Mouse (Mus musculus): ENCODE data around the gene Lipt1. TPM values are rescaled to one million over a fixed set of nuclear protein-coding genes. Genes with fewer than 3 reads are reported as not detected.

Lipt1 gene
- polyA plus RNA-seq, 1 experiment from 2014 or later = 7.9 TPM

GRCm38 (mm10) chr1:37890025-37890652 is 18.6 kb downstream of the Lipt1 start, which contains the start of the genes Mitd1 and Mrpl30:
Gene Mitd1 (minus strand): TSS chr1:37890411.
Gene Mrpl30 (plus strand): TSS chr1:37890477.
- Histone ChIP-seq H3K27ac (no peak within 1 kb of the TSS), H3K4me1 (replicated peaks; ENCODE audit: control insufficient read depth, insufficient read depth, low read length) (peaks cover 17% of the 10 kb centered on the region), H3K36me3 (replicated peaks; ENCODE audit: control insufficient read depth, insufficient read depth) (peaks cover 15% of the 10 kb centered on the region), H3K4me2 (replicated peaks) (peak within 1 kb of the TSS; percentile 86), H3K9me3 (ENCODE audit: control insufficient read depth, low read length) (no peaks in the 10 kb centered on the region), H3K9ac (peak within 1 kb of the TSS; percentile 77), H3K27me3 (ENCODE audit: control insufficient read depth, insufficient read depth, low read length) (no peaks in the 10 kb centered on the region), H3K4me3 (replicated peaks; ENCODE audit: low read length) (peak within 1 kb of the TSS; percentile 60)
- WGBS = under 1% methylated on average over 41 of the region's 41 CpGs
- DNase-seq (ENCODE audit: low spot score) (peak; percentile 96), ATAC-seq (ENCODE audit: low FRiP score) (peak; percentile 93)

- ATAC-seq (ENCODE audit: low FRiP score) (no peak), DNase-seq (ENCODE audit: low spot score) (peak; percentile 34)
- no peak overlapping the region for H3K9ac ChIP-seq
- peak overlapping the region; percentile 60 for H3K4me3 ChIP-seq (replicated peaks; ENCODE audit: low read length)
- peaks cover 17% of the 10 kb centered on the region for H3K4me1 ChIP-seq (replicated peaks; ENCODE audit: control insufficient read depth, insufficient read depth, low read length)
- WGBS = 73% methylated on average over 3 of the region's 3 CpGs
- peak overlapping the region; percentile 86 for H3K4me2 ChIP-seq (replicated peaks)
- no peaks in the 10 kb centered on the region for H3K27me3 ChIP-seq (ENCODE audit: control insufficient read depth, insufficient read depth, low read length)
- no peaks in the 10 kb centered on the region for H3K9me3 ChIP-seq (ENCODE audit: control insufficient read depth, low read length)
- peaks cover 28% of the 10 kb centered on the region for H3K36me3 ChIP-seq (replicated peaks; ENCODE audit: control insufficient read depth, insufficient read depth)
- no peak overlapping the region for H3K27ac ChIP-seq
Measured at GRCm38 (mm10) chr1:37891400-37891799, 19.9 kb downstream of the Lipt1 start.

GRCm38 (mm10) chr1:37894606-37895005 is 23.1 kb downstream of the Lipt1 start:
- H3K36me3 ChIP-seq (replicated peaks; ENCODE audit: control insufficient read depth, insufficient read depth) = peaks cover 56% of the 10 kb centered on the region
- no peak overlapping the region for H3K4me2 ChIP-seq (replicated peaks)
- H3K9ac ChIP-seq = no peak overlapping the region
- H3K27ac ChIP-seq = no peak overlapping the region
- no peak overlapping the region for H3K4me3 ChIP-seq (replicated peaks; ENCODE audit: low read length)
- H3K9me3 ChIP-seq (ENCODE audit: control insufficient read depth, low read length) = no peaks in the 10 kb centered on the region
- DNase-seq (ENCODE audit: low spot score) = no peak
- H3K27me3 ChIP-seq (ENCODE audit: control insufficient read depth, insufficient read depth, low read length) = no peaks in the 10 kb centered on the region
- H3K4me1 ChIP-seq (replicated peaks; ENCODE audit: control insufficient read depth, insufficient read depth, low read length) = peaks cover 11% of the 10 kb centered on the region
- no peak for ATAC-seq (ENCODE audit: low FRiP score)

- Histone ChIP-seq H3K4me2 (replicated peaks) (no peak overlapping the region), H3K9me3 (ENCODE audit: control insufficient read depth, low read length) (no peaks in the 10 kb centered on the region), H3K27me3 (ENCODE audit: control insufficient read depth, insufficient read depth, low read length) (no peaks in the 10 kb centered on the region), H3K36me3 (replicated peaks; ENCODE audit: control insufficient read depth, insufficient read depth) (peaks cover 51% of the 10 kb centered on the region), H3K9ac (no peak overlapping the region), H3K27ac (no peak overlapping the region), H3K4me1 (replicated peaks; ENCODE audit: control insufficient read depth, insufficient read depth, low read length) (no peaks in the 10 kb centered on the region), H3K4me3 (replicated peaks; ENCODE audit: low read length) (no peak overlapping the region)
- ATAC-seq (ENCODE audit: low FRiP score) (no peak), DNase-seq (ENCODE audit: low spot score) (no peak)
- 88% methylated on average over 4 of the region's 4 CpGs for WGBS
Measured at GRCm38 (mm10) chr1:37899816-37900215, 28.3 kb downstream of the Lipt1 start.

GRCm38 (mm10) chr1:37900288-37900687 is 28.8 kb downstream of the Lipt1 start:
- H3K27me3 ChIP-seq (ENCODE audit: control insufficient read depth, insufficient read depth, low read length) = no peaks in the 10 kb centered on the region
- ATAC-seq (ENCODE audit: low FRiP score) (no peak), DNase-seq (ENCODE audit: low spot score) (no peak)
- H3K27ac ChIP-seq = no peak overlapping the region
- H3K4me1 ChIP-seq (replicated peaks; ENCODE audit: control insufficient read depth, insufficient read depth, low read length) = no peaks in the 10 kb centered on the region
- no peaks in the 10 kb centered on the region for H3K9me3 ChIP-seq (ENCODE audit: control insufficient read depth, low read length)
- no peak overlapping the region for H3K4me3 ChIP-seq (replicated peaks; ENCODE audit: low read length)
- no peak overlapping the region for H3K9ac ChIP-seq
- no peak overlapping the region for H3K4me2 ChIP-seq (replicated peaks)
- H3K36me3 ChIP-seq (replicated peaks; ENCODE audit: control insufficient read depth, insufficient read depth) = peaks cover 46% of the 10 kb centered on the region
- 59% methylated on average over 6 of the region's 6 CpGs for WGBS

- WGBS = 42% methylated on average over 6 of the region's 6 CpGs
- Histone ChIP-seq H3K9me3 (ENCODE audit: control insufficient read depth, low read length) (no peaks in the 10 kb centered on the region), H3K4me3 (replicated peaks; ENCODE audit: low read length) (no peak overlapping the region), H3K4me2 (replicated peaks) (no peak overlapping the region), H3K27ac (no peak overlapping the region), H3K9ac (no peak overlapping the region), H3K27me3 (ENCODE audit: control insufficient read depth, insufficient read depth, low read length) (no peaks in the 10 kb centered on the region), H3K36me3 (replicated peaks; ENCODE audit: control insufficient read depth, insufficient read depth) (peaks cover 20% of the 10 kb centered on the region), H3K4me1 (replicated peaks; ENCODE audit: control insufficient read depth, insufficient read depth, low read length) (no peaks in the 10 kb centered on the region)
- ATAC-seq (ENCODE audit: low FRiP score) (no peak), DNase-seq (ENCODE audit: low spot score) (no peak)
Measured at GRCm38 (mm10) chr1:37903178-37903577, 31.6 kb downstream of the Lipt1 start.

GRCm38 (mm10) chr1:37912751-37913150 is 41.2 kb downstream of the Lipt1 start:
- ATAC-seq (ENCODE audit: low FRiP score) = no peak
- no peak overlapping the region for H3K9ac ChIP-seq
- no peaks in the 10 kb centered on the region for H3K36me3 ChIP-seq (replicated peaks; ENCODE audit: control insufficient read depth, insufficient read depth)
- H3K4me3 ChIP-seq (replicated peaks; ENCODE audit: low read length) = no peak overlapping the region
- 81% methylated on average over 2 of the region's 2 CpGs for WGBS
- H3K9me3 ChIP-seq (ENCODE audit: control insufficient read depth, low read length) = no peaks in the 10 kb centered on the region
- no peak overlapping the region for H3K4me2 ChIP-seq (replicated peaks)
- no peak for DNase-seq (ENCODE audit: low spot score)
- H3K27me3 ChIP-seq (ENCODE audit: control insufficient read depth, insufficient read depth, low read length) = no peaks in the 10 kb centered on the region
- H3K4me1 ChIP-seq (replicated peaks; ENCODE audit: control insufficient read depth, insufficient read depth, low read length) = no peaks in the 10 kb centered on the region
- H3K27ac ChIP-seq = no peak overlapping the region

- Histone ChIP-seq H3K4me2 (replicated peaks) (no peak within 1 kb of the TSS), H3K9ac (no peak within 1 kb of the TSS), H3K4me1 (replicated peaks; ENCODE audit: control insufficient read depth, insufficient read depth, low read length) (no peaks in the 10 kb centered on the region), H3K4me3 (replicated peaks; ENCODE audit: low read length) (no peak within 1 kb of the TSS), H3K9me3 (ENCODE audit: control insufficient read depth, low read length) (no peaks in the 10 kb centered on the region), H3K36me3 (replicated peaks; ENCODE audit: control insufficient read depth, insufficient read depth) (no peaks in the 10 kb centered on the region), H3K27me3 (ENCODE audit: control insufficient read depth, insufficient read depth, low read length) (no peaks in the 10 kb centered on the region), H3K27ac (no peak within 1 kb of the TSS)
- 80% methylated on average over 5 of the region's 5 CpGs for WGBS
- DNase-seq (ENCODE audit: low spot score) (no peak), ATAC-seq (ENCODE audit: low FRiP score) (no peak)
Measured at GRCm38 (mm10) chr1:37916393-37916792, 44.9 kb downstream of the Lipt1 start, which contains the start of gene Lyg2. Gene Lyg2 (minus strand): TSS chr1:37916493.

- ATAC-seq (ENCODE audit: low FRiP score) (no peak), DNase-seq (ENCODE audit: low spot score) (no peak)
- 81% methylated on average over 13 of the region's 13 CpGs for WGBS
- Histone ChIP-seq H3K4me2 (replicated peaks) (no peak overlapping the region), H3K4me1 (replicated peaks; ENCODE audit: control insufficient read depth, insufficient read depth, low read length) (no peaks in the 10 kb centered on the region), H3K36me3 (replicated peaks; ENCODE audit: control insufficient read depth, insufficient read depth) (no peaks in the 10 kb centered on the region), H3K4me3 (replicated peaks; ENCODE audit: low read length) (no peak overlapping the region), H3K27ac (no peak overlapping the region), H3K27me3 (ENCODE audit: control insufficient read depth, insufficient read depth, low read length) (no peaks in the 10 kb centered on the region), H3K9ac (no peak overlapping the region), H3K9me3 (ENCODE audit: control insufficient read depth, low read length) (no peaks in the 10 kb centered on the region)
Measured at GRCm38 (mm10) chr1:37917666-37918065, 46.1 kb downstream of the Lipt1 start.

GRCm38 (mm10) chr1:37918096-37918495 is 46.6 kb downstream of the Lipt1 start:
- WGBS = 89% methylated on average over 6 of the region's 6 CpGs
- Histone ChIP-seq H3K9ac (no peak overlapping the region), H3K4me3 (replicated peaks; ENCODE audit: low read length) (no peak overlapping the region), H3K27me3 (ENCODE audit: control insufficient read depth, insufficient read depth, low read length) (no peaks in the 10 kb centered on the region), H3K4me1 (replicated peaks; ENCODE audit: control insufficient read depth, insufficient read depth, low read length) (no peaks in the 10 kb centered on the region), H3K4me2 (replicated peaks) (no peak overlapping the region), H3K36me3 (replicated peaks; ENCODE audit: control insufficient read depth, insufficient read depth) (no peaks in the 10 kb centered on the region), H3K9me3 (ENCODE audit: control insufficient read depth, low read length) (no peaks in the 10 kb centered on the region), H3K27ac (no peak overlapping the region)
- DNase-seq (ENCODE audit: low spot score) (no peak), ATAC-seq (ENCODE audit: low FRiP score) (no peak)
